Mouse (Mus musculus) ES-Bruce4 (cell line): ENCODE measurements around the gene Pi16.

Source experiments
- CTCF ChIP-seq: IDR thresholded peaks from one replicate; pipeline ENCODE4 v1.8.1; 2011; ENCODE audit warnings: low read depth, low read length
- POLR2A ChIP-seq: IDR thresholded peaks from one replicate; pipeline ENCODE4 v1.8.1; 2011; ENCODE audit warnings: low read length; ENCODE audit not compliant: insufficient read depth

- TF ChIP-seq CTCF (no peak), POLR2A (no peak)
Observed at GRCm38 (mm10) chr17:29343241-29343640, 25.8 kb downstream of the Pi16 start.
